Mouse (Mus musculus) B cell, adult 2 months (primary cell): ENCODE measurements around the gene Htr5b.
A peak's percentile ranks its signal among the peaks of the same experiment; 100 is the strongest.

ENCODE experiments used
- DNase-seq, 2 experiments: peaks; one replicate each; pipeline ENCODE4 v3.0.0; 2022

Htr5b gene

GRCm38 (mm10) chr1:121483091-121483490 lies 45.2 kb downstream of the Htr5b start:
- no peak for DNase-seq

- DNase-seq, result no peak
Observed at GRCm38 (mm10) chr1:121479403-121479802, 48.9 kb downstream of the Htr5b start.

GRCm38 (mm10) chr1:121478284-121478980 lies 49.8 kb downstream of the Htr5b start:
- DNase-seq, result no peak

- DNase-seq, result no peak
Observed at GRCm38 (mm10) chr1:121477716-121478115, 50.5 kb downstream of the Htr5b start.

- DNase-seq, result no peak
Observed at GRCm38 (mm10) chr1:121471503-121471902, 56.8 kb downstream of the Htr5b start.

- DNase-seq, result no peak
Observed at GRCm38 (mm10) chr1:121468271-121468670, 60.0 kb downstream of the Htr5b start.

GRCm38 (mm10) chr1:121466276-121466675 lies 62.0 kb downstream of the Htr5b start:
- DNase-seq, result no peak

GRCm38 (mm10) chr1:121463806-121464205 lies 64.5 kb downstream of the Htr5b start:
- no peak for DNase-seq

GRCm38 (mm10) chr1:121462643-121463042 lies 65.6 kb downstream of the Htr5b start:
- peak; percentile 10 to 16 for DNase-seq

GRCm38 (mm10) chr1:121461895-121462294 lies 66.4 kb downstream of the Htr5b start:
- peak; percentile 49 to 55 for DNase-seq

- DNase-seq, result no peak
Observed at GRCm38 (mm10) chr1:121460077-121460476, 68.2 kb downstream of the Htr5b start.
